Mouse (Mus musculus): Measurements from ENCODE around the gene Gimap9.

Gimap9 gene

GRCm38 (mm10) chr6:48646995-48647394 lies 28.9 kb upstream of the Gimap9 start, which contains the start of gene Gimap8:
Gimap8 (plus strand) TSS chr6:48647234.
- H3K27me3 ChIP-seq (ENCODE audit: insufficient read depth, low read length), result peaks cover 21% of the 10 kb centered on the region
- H3K4me1 ChIP-seq (replicated peaks; ENCODE audit: low read depth, low read length), result no peaks in the 10 kb centered on the region
- no peaks in the 10 kb centered on the region for H3K9me3 ChIP-seq (ENCODE audit: low read length)
- no peak within 1 kb of the TSS for H3K4me3 ChIP-seq (replicated peaks; ENCODE audit: low read length)
- no peaks in the 10 kb centered on the region for H3K36me3 ChIP-seq (ENCODE audit: insufficient read depth, low read length)
- no peak for TF ChIP-seq CTCF (conservative IDR thresholded peaks at IDR 0.05; ENCODE audit: low read length)
- no peak for TF ChIP-seq NANOG (IDR thresholded peaks at IDR 0.05; ENCODE audit: borderline replicate concordance, low read length)

- peaks cover 21% of the 10 kb centered on the region for H3K27me3 ChIP-seq (ENCODE audit: insufficient read depth, low read length)
- no peak overlapping the region for H3K4me3 ChIP-seq (replicated peaks; ENCODE audit: low read length)
- no peaks in the 10 kb centered on the region for H3K36me3 ChIP-seq (ENCODE audit: insufficient read depth, low read length)
- TF ChIP-seq CTCF (conservative IDR thresholded peaks at IDR 0.05; ENCODE audit: low read length), result no peak
- TF ChIP-seq NANOG (IDR thresholded peaks at IDR 0.05; ENCODE audit: borderline replicate concordance, low read length), result no peak
- TF ChIP-seq POU5F1 (IDR thresholded peaks at IDR 0.05; ENCODE audit: borderline replicate concordance, low read length), result no peak
- no peaks in the 10 kb centered on the region for H3K4me1 ChIP-seq (replicated peaks; ENCODE audit: low read depth, low read length)
- H3K9me3 ChIP-seq (ENCODE audit: low read length), result no peaks in the 10 kb centered on the region
Observed at GRCm38 (mm10) chr6:48647611-48648010, 28.3 kb upstream of the Gimap9 start.

GRCm38 (mm10) chr6:48648779-48649178 lies 27.1 kb upstream of the Gimap9 start:
- TF ChIP-seq CTCF (conservative IDR thresholded peaks at IDR 0.05; ENCODE audit: low read length) (no peak), POU5F1 (IDR thresholded peaks at IDR 0.05; ENCODE audit: borderline replicate concordance, low read length) (no peak), NANOG (IDR thresholded peaks at IDR 0.05; ENCODE audit: borderline replicate concordance, low read length) (no peak)
- Histone ChIP-seq H3K36me3 (ENCODE audit: insufficient read depth, low read length) (no peaks in the 10 kb centered on the region), H3K9me3 (ENCODE audit: low read length) (no peaks in the 10 kb centered on the region), H3K4me3 (replicated peaks; ENCODE audit: low read length) (no peak overlapping the region), H3K4me1 (replicated peaks; ENCODE audit: low read depth, low read length) (no peaks in the 10 kb centered on the region), H3K27me3 (ENCODE audit: insufficient read depth, low read length) (peaks cover 21% of the 10 kb centered on the region)

GRCm38 (mm10) chr6:48650041-48650440 lies 25.9 kb upstream of the Gimap9 start:
- no peak overlapping the region for H3K4me3 ChIP-seq (replicated peaks; ENCODE audit: low read length)
- H3K4me1 ChIP-seq (replicated peaks; ENCODE audit: low read depth, low read length), result no peaks in the 10 kb centered on the region
- TF ChIP-seq POU5F1 (IDR thresholded peaks at IDR 0.05; ENCODE audit: borderline replicate concordance, low read length), result no peak
- no peak for TF ChIP-seq NANOG (IDR thresholded peaks at IDR 0.05; ENCODE audit: borderline replicate concordance, low read length)
- TF ChIP-seq CTCF (conservative IDR thresholded peaks at IDR 0.05; ENCODE audit: low read length), result no peak
- no peaks in the 10 kb centered on the region for H3K9me3 ChIP-seq (ENCODE audit: low read length)
- peaks cover 15% of the 10 kb centered on the region for H3K27me3 ChIP-seq (ENCODE audit: insufficient read depth, low read length)
- H3K36me3 ChIP-seq (ENCODE audit: insufficient read depth, low read length), result no peaks in the 10 kb centered on the region

GRCm38 (mm10) chr6:48658721-48659120 lies 17.2 kb upstream of the Gimap9 start:
- Histone ChIP-seq H3K27me3 (ENCODE audit: insufficient read depth, low read length) (no peaks in the 10 kb centered on the region), H3K4me1 (replicated peaks; ENCODE audit: low read depth, low read length) (no peaks in the 10 kb centered on the region), H3K36me3 (ENCODE audit: insufficient read depth, low read length) (no peaks in the 10 kb centered on the region), H3K4me3 (replicated peaks; ENCODE audit: low read length) (no peak overlapping the region), H3K9me3 (ENCODE audit: low read length) (peaks cover 4% of the 10 kb centered on the region; the same call in 1 of the 2 replicates)
- no peak for TF ChIP-seq NANOG (IDR thresholded peaks at IDR 0.05; ENCODE audit: borderline replicate concordance, low read length)
- no peak for TF ChIP-seq POU5F1 (IDR thresholded peaks at IDR 0.05; ENCODE audit: borderline replicate concordance, low read length)
- no peak for TF ChIP-seq CTCF (conservative IDR thresholded peaks at IDR 0.05; ENCODE audit: low read length)

- peaks cover 9% of the 10 kb centered on the region; the same call in 1 of the 2 replicates for H3K4me1 ChIP-seq (replicated peaks; ENCODE audit: low read depth, low read length)
- H3K9me3 ChIP-seq (ENCODE audit: low read length), result peaks cover 4% of the 10 kb centered on the region; the same call in 1 of the 2 replicates
- no peak overlapping the region for H3K4me3 ChIP-seq (replicated peaks; ENCODE audit: low read length)
- TF ChIP-seq POU5F1 (IDR thresholded peaks at IDR 0.05; ENCODE audit: borderline replicate concordance, low read length) (no peak), NANOG (IDR thresholded peaks at IDR 0.05; ENCODE audit: borderline replicate concordance, low read length) (no peak), CTCF (conservative IDR thresholded peaks at IDR 0.05; ENCODE audit: low read length) (no peak)
- peaks cover 10% of the 10 kb centered on the region for H3K27me3 ChIP-seq (ENCODE audit: insufficient read depth, low read length)
- H3K36me3 ChIP-seq (ENCODE audit: insufficient read depth, low read length), result no peaks in the 10 kb centered on the region
Observed at GRCm38 (mm10) chr6:48664750-48665149, 11.2 kb upstream of the Gimap9 start.

- H3K36me3 ChIP-seq (ENCODE audit: insufficient read depth, low read length), result no peaks in the 10 kb centered on the region
- no peak overlapping the region for H3K4me3 ChIP-seq (replicated peaks; ENCODE audit: low read length)
- peaks cover 4% of the 10 kb centered on the region; the same call in 1 of the 2 replicates for H3K9me3 ChIP-seq (ENCODE audit: low read length)
- peaks cover 10% of the 10 kb centered on the region for H3K27me3 ChIP-seq (ENCODE audit: insufficient read depth, low read length)
- TF ChIP-seq NANOG (IDR thresholded peaks at IDR 0.05; ENCODE audit: borderline replicate concordance, low read length) (no peak), CTCF (conservative IDR thresholded peaks at IDR 0.05; ENCODE audit: low read length) (no peak), POU5F1 (IDR thresholded peaks at IDR 0.05; ENCODE audit: borderline replicate concordance, low read length) (no peak)
- peaks cover 9% of the 10 kb centered on the region; the same call in 1 of the 2 replicates for H3K4me1 ChIP-seq (replicated peaks; ENCODE audit: low read depth, low read length)
Observed at GRCm38 (mm10) chr6:48665471-48665870, 10.5 kb upstream of the Gimap9 start.

DNA sequence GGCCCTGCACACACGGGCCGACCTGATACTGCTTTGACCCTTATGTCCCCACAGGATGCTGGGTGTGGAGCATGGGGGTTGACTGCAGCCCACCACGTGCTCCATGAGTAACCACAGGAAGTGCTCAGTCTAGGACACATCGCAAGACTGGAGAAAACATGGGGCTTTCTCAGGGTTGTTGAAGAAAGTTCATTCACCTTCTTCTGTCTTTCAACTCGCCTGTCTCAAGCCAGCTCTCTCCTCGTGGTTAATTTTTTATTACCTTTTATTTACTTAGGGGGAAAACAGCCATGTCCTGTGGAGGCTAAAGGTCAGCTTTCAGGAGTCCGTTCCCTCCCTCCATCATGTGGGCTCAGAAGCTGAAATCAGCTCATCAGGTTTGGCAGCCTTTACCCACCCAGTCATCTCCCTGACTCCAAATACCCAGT lies 9.8 kb upstream of the Gimap9 start:
- TF ChIP-seq CTCF (conservative IDR thresholded peaks at IDR 0.05; ENCODE audit: low read length), result no peak
- no peak for TF ChIP-seq NANOG (IDR thresholded peaks at IDR 0.05; ENCODE audit: borderline replicate concordance, low read length)
- H3K36me3 ChIP-seq (ENCODE audit: insufficient read depth, low read length), result no peaks in the 10 kb centered on the region
- peaks cover 9% of the 10 kb centered on the region; the same call in 1 of the 2 replicates for H3K4me1 ChIP-seq (replicated peaks; ENCODE audit: low read depth, low read length)
- peaks cover 10% of the 10 kb centered on the region for H3K27me3 ChIP-seq (ENCODE audit: insufficient read depth, low read length)
- peaks cover 4% of the 10 kb centered on the region; the same call in 1 of the 2 replicates for H3K9me3 ChIP-seq (ENCODE audit: low read length)
- H3K4me3 ChIP-seq (replicated peaks; ENCODE audit: low read length), result no peak overlapping the region

GRCm38 (mm10) chr6:48668022-48668421 lies 7.9 kb upstream of the Gimap9 start:
- peaks cover 10% of the 10 kb centered on the region for H3K27me3 ChIP-seq (ENCODE audit: insufficient read depth, low read length)
- H3K4me1 ChIP-seq (replicated peaks; ENCODE audit: low read depth, low read length), result peaks cover 9% of the 10 kb centered on the region; the same call in 1 of the 2 replicates
- no peaks in the 10 kb centered on the region for H3K36me3 ChIP-seq (ENCODE audit: insufficient read depth, low read length)
- H3K9me3 ChIP-seq (ENCODE audit: low read length), result 0 out of 2 replicates have a peak, but pooled peaks cover under 1% of the 10 kb centered on the region
- H3K4me3 ChIP-seq (replicated peaks; ENCODE audit: low read length), result no peak overlapping the region
- TF ChIP-seq NANOG (IDR thresholded peaks at IDR 0.05; ENCODE audit: borderline replicate concordance, low read length), result no peak
- no peak for TF ChIP-seq POU5F1 (IDR thresholded peaks at IDR 0.05; ENCODE audit: borderline replicate concordance, low read length)
- no peak for TF ChIP-seq CTCF (conservative IDR thresholded peaks at IDR 0.05; ENCODE audit: low read length)
